Mouse (Mus musculus) embryonic facial prominence, embryonic 13.5 days (tissue): ENCODE results near the gene Tssk2. TPM values are rescaled to one million over a fixed set of nuclear protein-coding genes. Genes with fewer than 3 reads are reported as not detected.

Experiments used
- polyA plus RNA-seq: library from polyadenylated mRNA; unstranded; fragments of >200 nt; fragmentation: Nextera tagmentation; extraction: Ambion mirVana; gene quantifications from 2 replicates; pipeline ENCODE4 v1.2.1, GENCODE M21; 2015

Tssk2 gene
- polyA plus RNA-seq, 1 experiment from 2014 or later, result 0.20 TPM

Other genes with a start within 250 kb of the Tssk2 start
- gene Med15, start 165.7 kb upstream of the Tssk2 start, polyA plus RNA-seq, result 53.3 and 56.4 TPM in 2 replicates
- 88.8 and 97.7 TPM in 2 replicates for gene Klhl22, start 139.0 kb upstream of the Tssk2 start, polyA plus RNA-seq
- 30.9 and 39.0 TPM in 2 replicates for gene Scarf2, start 101.4 kb upstream of the Tssk2 start, polyA plus RNA-seq
- 0.36 and 0.45 TPM in 2 replicates for gene B830017H08Rik, start 65.5 kb upstream of the Tssk2 start, polyA plus RNA-seq
- gene Car15, start 60.3 kb upstream of the Tssk2 start, polyA plus RNA-seq, result 2.2 and 3.0 TPM in 2 replicates
- 0.14 and 0.39 TPM in 2 replicates for gene Gm20518, start 7.0 kb upstream of the Tssk2 start, polyA plus RNA-seq
- gene Tssk1, start 4.4 kb upstream of the Tssk2 start, polyA plus RNA-seq, result 0.14 TPM in 1 of 2 replicates, not detected in the other
- 96.8 and 97.0 TPM in 2 replicates for gene Dgcr2, start 75 bp upstream of the Tssk2 start, polyA plus RNA-seq
- 43.7 and 46.9 TPM in 2 replicates for gene Ess2, start 12.7 kb downstream of the Tssk2 start, polyA plus RNA-seq
- not detected in 2 replicates for gene Gsc2, start 16.4 kb downstream of the Tssk2 start, polyA plus RNA-seq
- 77.7 and 90.5 TPM in 2 replicates for gene Slc25a1, start 29.6 kb downstream of the Tssk2 start, polyA plus RNA-seq
- gene Vpreb2, start 81.8 kb downstream of the Tssk2 start, polyA plus RNA-seq, result not detected in 2 replicates
- gene Dgcr6, start 154.2 kb downstream of the Tssk2 start, polyA plus RNA-seq, result 118 and 123 TPM in 2 replicates
- 8.2 and 10.5 TPM in 2 replicates for gene Prodh, start 191.6 kb downstream of the Tssk2 start, polyA plus RNA-seq
- gene Rtn4r, start 229.0 kb downstream of the Tssk2 start, polyA plus RNA-seq, result 5.6 and 6.3 TPM in 2 replicates